18 mouse cellular contexts compared by ENCODE assay signal in the genomic region with DNA sequence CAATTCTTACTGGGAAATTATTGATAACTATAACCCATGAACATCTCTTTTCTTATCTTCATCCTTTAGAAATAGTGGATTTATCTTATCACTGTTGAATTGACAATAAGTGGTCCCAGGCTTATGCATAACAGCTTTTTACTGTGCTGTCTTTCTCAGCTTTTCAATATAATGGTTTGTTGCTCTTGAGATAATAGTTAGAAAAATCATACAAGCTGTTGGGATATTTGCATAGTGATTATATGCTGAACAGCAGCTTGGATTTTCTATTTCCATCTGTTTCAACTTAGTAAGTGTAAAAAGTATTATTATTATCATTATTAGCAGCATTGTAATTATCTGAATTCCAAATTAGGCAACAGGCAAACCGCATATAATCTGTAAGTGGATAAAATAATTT.
DNase-seq lines count a peak whose midpoint lies in the region; ATAC-seq and TF ChIP-seq lines count a peak whose summit lies in the region.
"Had no signal": no experiment of that assay in that cellular context is flagged by ENCODE, and none has a peak within 500 bp of the region (broad histone marks: within the 10 kb centered on the region; RNA-seq: fewer than 3 reads in every experiment).

No protein-coding gene starts in this region.

- DNase-seq in forebrain, embryonic 14.5 days (ENCODE audit: low spot score), result peak; percentile 62
- no peak for DNase-seq in forebrain, embryonic 11.5 days (ENCODE audit: low spot score)
- DNase-seq in layer of hippocampus, adult 9-10 months (ENCODE audit: low spot score), result peak; percentile 22
- DNase-seq in layer of hippocampus, adult 8-10 months (ENCODE audit: low spot score in 2 of 2), result no peak
- DNase-seq in brain, embryonic 14.5 days (ENCODE audit: low read depth), result peak; percentile 61
- DNase-seq in forebrain, postnatal 0 days, result peak; percentile 14
- no peak for DNase-seq in gastrocnemius, postnatal 14 days
- DNase-seq: adrenal gland, adult 8-10 months; adrenal gland, postnatal 14 days; adrenal gland, postnatal 36 days; cerebellum, adult 11-12 months; cerebellum, adult 2 months; cerebellum, adult 9-10 months; cerebellum, postnatal 10 days; cerebellum, postnatal 25 days had no signal

- H3K36me3 ChIP-seq in forebrain, embryonic 14.5 days (ENCODE audit: control insufficient read depth, insufficient read depth, low read length), result no peaks in the 10 kb centered on the region
- H3K36me3 ChIP-seq in forebrain, embryonic 11.5 days (ENCODE audit: control insufficient read depth, insufficient read depth, low read length), result no peaks in the 10 kb centered on the region
- no peaks in the 10 kb centered on the region for H3K36me3 ChIP-seq in forebrain, postnatal 0 days (ENCODE audit: insufficient read depth)
- H3K36me3 ChIP-seq: embryonic facial prominence, embryonic 10.5 days; embryonic facial prominence, embryonic 12.5 days had no signal

- H3K4me1 ChIP-seq in forebrain, embryonic 14.5 days (ENCODE audit: control insufficient read depth, insufficient read depth, low read length), result peaks cover 3% of the 10 kb centered on the region; the same call in 1 of the 2 replicates
- no peaks in the 10 kb centered on the region for H3K4me1 ChIP-seq in forebrain, embryonic 11.5 days (replicated peaks; ENCODE audit: control insufficient read depth, insufficient read depth, low read length)
- no peaks in the 10 kb centered on the region for H3K4me1 ChIP-seq in forebrain, postnatal 0 days (ENCODE audit: insufficient read depth)
- H3K4me1 ChIP-seq: embryonic facial prominence, embryonic 12.5 days had no signal

- H3K27me3 ChIP-seq in forebrain, embryonic 14.5 days (replicated peaks; ENCODE audit: control insufficient read depth, insufficient read depth, low read length), result no peaks in the 10 kb centered on the region
- no peaks in the 10 kb centered on the region for H3K27me3 ChIP-seq in forebrain, embryonic 11.5 days (ENCODE audit: control insufficient read depth, insufficient read depth, low read length)
- H3K27me3 ChIP-seq in forebrain, postnatal 0 days (ENCODE audit: insufficient read depth, low read length), result no peaks in the 10 kb centered on the region
- H3K27me3 ChIP-seq: embryonic facial prominence, embryonic 12.5 days had no signal

- intact Hi-C loops in gastrocnemius, postnatal 14 days (cut with DNase I; ENCODE audit: low total_unique reads), result no loop called here

- H3K4me2 ChIP-seq in forebrain, embryonic 14.5 days (ENCODE audit: low read length), result no peak overlapping the region
- no peak overlapping the region for H3K4me2 ChIP-seq in forebrain, embryonic 11.5 days (ENCODE audit: low read depth, low read length, severe bottlenecking)
- no peak overlapping the region for H3K4me2 ChIP-seq in forebrain, postnatal 0 days (ENCODE audit: low read depth)
- H3K4me2 ChIP-seq: embryonic facial prominence, embryonic 12.5 days had no signal

- H3K9me3 ChIP-seq in forebrain, embryonic 14.5 days (replicated peaks; ENCODE audit: control insufficient read depth, low read length), result no peaks in the 10 kb centered on the region
- no peaks in the 10 kb centered on the region for H3K9me3 ChIP-seq in forebrain, embryonic 11.5 days (ENCODE audit: control insufficient read depth, low read length)
- H3K9me3 ChIP-seq in forebrain, postnatal 0 days (ENCODE audit: low read length), result no peaks in the 10 kb centered on the region
- H3K9me3 ChIP-seq: embryonic facial prominence, embryonic 10.5 days; embryonic facial prominence, embryonic 12.5 days had no signal

- ATAC-seq in forebrain, embryonic 14.5 days, result no peak; the same call in 1 of the 2 replicates
- no peak for ATAC-seq in forebrain, embryonic 11.5 days (replicated peaks; ENCODE audit: low FRiP score)
- ATAC-seq in forebrain, postnatal 0 days, result peak; percentile 58; the same call in 1 of the 2 replicates
- no peak for ATAC-seq in activated CD4-positive, CD25-positive, alpha-beta regulatory T cell, adult 4 months

- no peak for TF ChIP-seq CTCF in brain, embryonic 14.5 days (IDR thresholded peaks at IDR 0.05; ENCODE audit: borderline replicate concordance, extremely low read depth, insufficient read depth, insufficient read length)
- no peak for TF ChIP-seq CTCF in forebrain, postnatal 0 days (IDR thresholded peaks at IDR 0.05; ENCODE audit: low read depth)

- no peak overlapping the region for H3K9ac ChIP-seq in forebrain, embryonic 14.5 days (ENCODE audit: low read length)
- no peak overlapping the region for H3K9ac ChIP-seq in forebrain, embryonic 11.5 days (ENCODE audit: low read length)
- H3K9ac ChIP-seq in forebrain, postnatal 0 days, result no peak overlapping the region
- H3K9ac ChIP-seq: embryonic facial prominence, embryonic 12.5 days had no signal

- 61% methylated on average over 1 of the region's 1 CpGs for WGBS in forebrain, embryonic 14.5 days
- 78% methylated on average over 1 of the region's 1 CpGs for WGBS in forebrain, embryonic 11.5 days
- 45% methylated on average over 1 of the region's 1 CpGs for WGBS in forebrain, postnatal 0 days

- no peak overlapping the region for H3K4me3 ChIP-seq in forebrain, embryonic 14.5 days (ENCODE audit: low read depth, low read length)
- H3K4me3 ChIP-seq in forebrain, embryonic 11.5 days (ENCODE audit: low read depth, low read length), result no peak overlapping the region
- no peak overlapping the region for H3K4me3 ChIP-seq in forebrain, postnatal 0 days (ENCODE audit: low read depth, low read length)
- H3K4me3 ChIP-seq: embryonic facial prominence, embryonic 10.5 days; embryonic facial prominence, embryonic 12.5 days had no signal

- no peak overlapping the region for H3K27ac ChIP-seq in forebrain, embryonic 14.5 days (ENCODE audit: low read depth, low read length)
- no peak overlapping the region for H3K27ac ChIP-seq in forebrain, embryonic 11.5 days (ENCODE audit: low read depth, low read length)
- no peak overlapping the region for H3K27ac ChIP-seq in forebrain, postnatal 0 days (ENCODE audit: low read depth, low read length)
- H3K27ac ChIP-seq: embryonic facial prominence, embryonic 10.5 days; embryonic facial prominence, embryonic 12.5 days had no signal

- TF ChIP-seq POLR2A in brain, embryonic 14.5 days (IDR thresholded peaks at IDR 0.05; ENCODE audit: borderline replicate concordance, extremely low read depth, insufficient read depth, insufficient read length, poor library complexity, severe bottlenecking), result no peak

Comparison
In these comparisons a context has a peak if more than half of its experiments do, and no peak if none do; other contexts are left out.
1. DNase-seq: peak in forebrain, embryonic 14.5 days (single experiment), layer of hippocampus, adult 9-10 months (single experiment), brain, embryonic 14.5 days (single experiment) and forebrain, postnatal 0 days (single experiment); none in forebrain, embryonic 11.5 days (single experiment), layer of hippocampus, adult 8-10 months (0 of 2) and gastrocnemius, postnatal 14 days (single experiment).